Mouse (Mus musculus) cerebellum, adult 11 months (tissue): ENCODE measurements around the gene Ccdc107.
A peak's percentile ranks its signal among the peaks of the same experiment; 100 is the strongest.
"Not testable (repeated sequence)": the region's sequence is repeated elsewhere in the genome, so short reads cannot be mapped to it uniquely, and the experiment has no call there.

Experiments used
- DNase-seq: peaks from one replicate; pipeline ENCODE4 v3.0.0; 2022

Ccdc107 gene

GRCm38 (mm10) chr4:43492821-43493185 lies at the start of gene Ccdc107:
Gene Ccdc107, plus strand, starts transcription at chr4:43492900.
- DNase-seq = peak; percentile 95

- DNase-seq = no peak
Observed at GRCm38 (mm10) chr4:43443511-43443910, 49.2 kb upstream of the Ccdc107 start.

- no peak for DNase-seq
Observed at GRCm38 (mm10) chr4:43447251-43447650, 45.4 kb upstream of the Ccdc107 start.

- DNase-seq = no peak
Observed at GRCm38 (mm10) chr4:43448554-43448953, 44.1 kb upstream of the Ccdc107 start.

GRCm38 (mm10) chr4:43452315-43452714 lies 40.4 kb upstream of the Ccdc107 start:
- no peak for DNase-seq

GRCm38 (mm10) chr4:43453413-43453812 lies 39.3 kb upstream of the Ccdc107 start:
- DNase-seq = no peak

GRCm38 (mm10) chr4:43454041-43454836 lies 38.5 kb upstream of the Ccdc107 start, which contains the start of gene Cd72:
Gene Cd72, minus strand, starts transcription at chr4:43454628.
- no peak for DNase-seq

- no peak for DNase-seq
Observed at GRCm38 (mm10) chr4:43456470-43456869, 36.2 kb upstream of the Ccdc107 start.

- DNase-seq = no peak
Observed at GRCm38 (mm10) chr4:43457124-43457523, 35.6 kb upstream of the Ccdc107 start.

GRCm38 (mm10) chr4:43463102-43463501 lies 29.6 kb upstream of the Ccdc107 start:
- no peak for DNase-seq

GRCm38 (mm10) chr4:43465935-43466334 lies 26.8 kb upstream of the Ccdc107 start:
- no peak for DNase-seq

GRCm38 (mm10) chr4:43466872-43467271 lies 25.8 kb upstream of the Ccdc107 start:
- DNase-seq = no peak

- no peak for DNase-seq
Observed at GRCm38 (mm10) chr4:43470301-43470700, 22.4 kb upstream of the Ccdc107 start.

GRCm38 (mm10) chr4:43473636-43474035 lies 19.1 kb upstream of the Ccdc107 start:
- no peak for DNase-seq

- DNase-seq = no peak
Observed at GRCm38 (mm10) chr4:43476604-43477003, 16.1 kb upstream of the Ccdc107 start.

GRCm38 (mm10) chr4:43477857-43478533 lies 14.7 kb upstream of the Ccdc107 start:
- DNase-seq = peak; percentile 82

GRCm38 (mm10) chr4:43478534-43478858 lies 14.2 kb upstream of the Ccdc107 start:
- DNase-seq = no peak

GRCm38 (mm10) chr4:43478906-43479832 lies 13.5 kb upstream of the Ccdc107 start:
- DNase-seq = no peak

- no peak for DNase-seq
Observed at GRCm38 (mm10) chr4:43480985-43481384, 11.7 kb upstream of the Ccdc107 start.

- no peak for DNase-seq
Observed at GRCm38 (mm10) chr4:43481894-43482456, 10.7 kb upstream of the Ccdc107 start.

- DNase-seq = no peak
Observed at GRCm38 (mm10) chr4:43482591-43482990, 10.1 kb upstream of the Ccdc107 start.

GRCm38 (mm10) chr4:43483535-43484091 lies 9.1 kb upstream of the Ccdc107 start, which contains the start of gene Sit1:
Gene Sit1, minus strand, starts transcription at chr4:43483734.
- DNase-seq = no peak

GRCm38 (mm10) chr4:43485666-43486065 lies 7.0 kb upstream of the Ccdc107 start:
- DNase-seq = not testable (repeated sequence)
